Mouse (Mus musculus): Measurements from ENCODE around the gene Sec14l1. TPM values are rescaled to one million over a fixed set of nuclear protein-coding genes. Genes with fewer than 3 reads are reported as not detected.
"Not testable (repeated sequence)": the region's sequence is repeated elsewhere in the genome, so short reads cannot be mapped to it uniquely, and the experiment has no call there.

Gene Sec14l1
- 190 and 191 TPM in 2 replicates for polyA plus RNA-seq (2012; rRNA removed)

- TF ChIP-seq CTCF (IDR thresholded peaks at IDR 0.05; ENCODE audit: extremely low read depth, insufficient read depth, low read length), result no peak
- peak; percentile 71 for TF ChIP-seq POLR2A (IDR thresholded peaks at IDR 0.05; ENCODE audit: extremely low read depth, insufficient read depth, low read length)
- Histone ChIP-seq H3K27ac (ENCODE audit: insufficient read depth, low read length) (peak within 1 kb of the TSS; percentile 99), H3K4me3 (ENCODE audit: insufficient read depth, low read length) (peak within 1 kb of the TSS; percentile 88), H3K4me1 (ENCODE audit: control insufficient read depth, insufficient read depth, low read length) (peaks cover 7% of the 10 kb centered on the region)
Measured at GRCm38 (mm10) chr11:117114592-117115345, at the start of gene Sec14l1. Gene Sec14l1, plus strand, starts transcription at chr11:117115168.

- H3K4me3 ChIP-seq (ENCODE audit: insufficient read depth, low read length); H3K4me1 ChIP-seq (ENCODE audit: control insufficient read depth, insufficient read depth, low read length): not testable (repeated sequence)
Measured at GRCm38 (mm10) chr11:117065602-117066001, 49.4 kb upstream of the Sec14l1 start.

GRCm38 (mm10) chr11:117066738-117067137, 48.2 kb upstream of the Sec14l1 start:
- H3K4me1 ChIP-seq (ENCODE audit: control insufficient read depth, insufficient read depth, low read length), result peaks cover 5% of the 10 kb centered on the region
- TF ChIP-seq POLR2A (IDR thresholded peaks at IDR 0.05; ENCODE audit: extremely low read depth, insufficient read depth, low read length) (no peak), CTCF (IDR thresholded peaks at IDR 0.05; ENCODE audit: extremely low read depth, insufficient read depth, low read length) (no peak)
- no peak overlapping the region for H3K4me3 ChIP-seq (ENCODE audit: insufficient read depth, low read length)
- no peak overlapping the region for H3K27ac ChIP-seq (ENCODE audit: insufficient read depth, low read length)

More at GRCm38 (mm10) chr11:117065602-117066001, 49.4 kb upstream of the Sec14l1 start:
- H3K27ac ChIP-seq (ENCODE audit: insufficient read depth, low read length), result not testable (repeated sequence)

DNA sequence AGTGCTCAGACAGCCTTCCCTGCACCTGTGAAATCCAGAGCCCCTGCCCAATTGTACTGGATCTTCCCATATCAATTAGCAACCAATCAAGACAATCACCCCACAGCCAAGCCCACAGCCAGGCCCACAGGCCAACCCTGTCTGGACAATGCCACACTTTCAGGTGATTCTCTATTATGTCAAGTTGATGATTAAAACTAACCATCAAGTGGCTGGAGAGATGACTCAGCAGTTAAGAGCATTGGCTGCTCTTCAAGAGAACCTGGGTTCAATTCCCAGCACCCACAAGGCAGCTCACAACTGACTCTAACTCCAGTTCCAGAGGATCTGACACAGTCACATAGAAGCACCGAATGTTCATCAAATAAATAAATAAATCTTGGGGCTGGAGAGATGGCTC, 46.6 kb upstream of the Sec14l1 start:
- peaks cover 1% of the 10 kb centered on the region; the same call in 1 of the 2 replicates for H3K4me1 ChIP-seq (ENCODE audit: control insufficient read depth, insufficient read depth, low read length)
- no peak overlapping the region for H3K27ac ChIP-seq (ENCODE audit: insufficient read depth, low read length)
- TF ChIP-seq POLR2A (IDR thresholded peaks at IDR 0.05; ENCODE audit: extremely low read depth, insufficient read depth, low read length), result no peak
- TF ChIP-seq CTCF (IDR thresholded peaks at IDR 0.05; ENCODE audit: extremely low read depth, insufficient read depth, low read length), result no peak
- no peak overlapping the region for H3K4me3 ChIP-seq (ENCODE audit: insufficient read depth, low read length)

DNA sequence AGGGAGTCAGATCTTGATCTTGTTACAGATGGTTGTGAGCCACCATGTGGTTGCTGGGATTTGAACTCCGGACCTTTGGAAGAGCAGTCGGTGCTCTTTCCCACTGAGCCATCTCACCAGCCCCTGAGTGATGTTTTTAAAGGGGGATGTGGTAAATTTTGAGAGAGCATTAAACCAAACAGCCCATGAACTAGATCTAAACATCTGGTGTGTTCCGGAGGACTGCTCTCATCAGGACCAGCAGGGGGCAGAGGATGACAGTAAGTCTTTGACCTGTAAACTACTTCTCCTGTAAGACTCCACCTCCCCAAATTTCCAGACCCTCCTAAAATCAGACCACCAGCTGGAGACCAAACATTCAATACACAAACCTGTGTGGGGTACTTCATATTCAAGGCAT, 45.9 kb upstream of the Sec14l1 start:
- no peaks in the 10 kb centered on the region for H3K4me1 ChIP-seq (ENCODE audit: control insufficient read depth, insufficient read depth, low read length)
- TF ChIP-seq CTCF (IDR thresholded peaks at IDR 0.05; ENCODE audit: extremely low read depth, insufficient read depth, low read length) (0 out of 2 replicates have a peak, but pooled peaks have one; percentile 6), POLR2A (IDR thresholded peaks at IDR 0.05; ENCODE audit: extremely low read depth, insufficient read depth, low read length) (no peak)
- H3K27ac ChIP-seq (ENCODE audit: insufficient read depth, low read length), result no peak overlapping the region
- no peak overlapping the region for H3K4me3 ChIP-seq (ENCODE audit: insufficient read depth, low read length)

DNA sequence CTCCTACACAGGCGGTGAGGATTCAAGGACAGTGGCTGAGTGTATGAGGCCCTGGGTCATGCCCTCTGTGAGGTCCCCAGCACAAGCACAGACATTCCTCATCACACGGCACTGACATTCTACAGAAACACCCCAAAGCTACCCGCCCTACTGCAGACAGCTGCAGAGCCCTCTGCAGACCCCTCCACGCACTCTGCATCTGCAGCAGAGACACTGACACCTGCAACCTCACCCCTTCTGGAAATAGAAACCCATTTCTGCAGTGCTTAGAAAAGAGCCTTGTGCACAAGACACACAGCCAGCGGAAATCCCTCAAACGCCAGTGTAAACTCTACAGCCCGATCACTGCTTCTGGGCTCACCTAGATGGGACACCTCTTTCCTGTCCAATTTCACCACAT, 44.3 kb upstream of the Sec14l1 start:
- Histone ChIP-seq H3K4me3 (ENCODE audit: insufficient read depth, low read length) (no peak overlapping the region), H3K27ac (ENCODE audit: insufficient read depth, low read length) (no peak overlapping the region), H3K4me1 (ENCODE audit: control insufficient read depth, insufficient read depth, low read length) (no peaks in the 10 kb centered on the region)
- no peak for TF ChIP-seq CTCF (IDR thresholded peaks at IDR 0.05; ENCODE audit: extremely low read depth, insufficient read depth, low read length)
- no peak for TF ChIP-seq POLR2A (IDR thresholded peaks at IDR 0.05; ENCODE audit: extremely low read depth, insufficient read depth, low read length)

DNA sequence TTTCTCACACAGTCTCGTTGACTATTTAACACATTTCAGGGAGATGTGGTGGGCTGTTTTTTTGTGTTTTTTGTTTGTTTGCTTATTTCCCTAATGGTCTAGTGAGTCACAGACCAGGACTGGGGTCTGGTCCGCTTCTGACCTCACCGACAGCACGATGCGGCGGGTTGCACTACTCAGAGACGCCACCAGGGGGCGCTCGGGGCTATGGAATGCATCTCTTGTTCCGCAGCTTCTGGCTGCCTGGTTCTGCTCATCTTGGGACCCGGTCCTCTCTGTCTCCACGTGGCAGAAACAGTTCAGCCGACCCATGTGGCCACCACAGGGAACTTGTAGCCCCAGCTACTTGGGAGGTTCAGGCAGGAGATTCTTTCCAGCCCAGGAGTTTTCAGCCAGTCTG, 42.8 kb upstream of the Sec14l1 start:
- TF ChIP-seq CTCF (IDR thresholded peaks at IDR 0.05; ENCODE audit: extremely low read depth, insufficient read depth, low read length) (peak; percentile 90), POLR2A (IDR thresholded peaks at IDR 0.05; ENCODE audit: extremely low read depth, insufficient read depth, low read length) (no peak)
- Histone ChIP-seq H3K27ac (ENCODE audit: insufficient read depth, low read length) (no peak overlapping the region), H3K4me1 (ENCODE audit: control insufficient read depth, insufficient read depth, low read length) (peaks cover 3% of the 10 kb centered on the region; the same call in 1 of the 2 replicates), H3K4me3 (ENCODE audit: insufficient read depth, low read length) (no peak overlapping the region)

DNA sequence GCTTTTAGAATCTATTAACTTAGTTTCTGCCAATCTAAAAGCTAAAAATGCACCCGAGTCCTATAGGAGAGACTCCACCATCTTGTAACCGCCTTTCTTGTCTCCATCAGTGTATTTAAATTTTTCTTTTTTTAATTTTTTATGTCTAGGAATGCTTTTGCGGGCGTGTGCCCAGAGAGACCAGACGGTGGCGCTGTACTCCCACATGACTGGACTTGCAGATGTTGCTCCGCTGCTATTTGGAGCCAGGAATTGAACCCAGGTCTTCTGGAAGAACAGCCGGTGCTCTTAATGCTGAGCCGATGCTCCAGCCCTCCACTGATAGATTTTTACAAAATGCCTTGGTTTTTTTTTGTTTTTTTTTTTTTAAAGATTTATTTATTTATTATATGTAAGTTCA, 41.5 kb upstream of the Sec14l1 start:
- Histone ChIP-seq H3K4me3 (ENCODE audit: insufficient read depth, low read length) (no peak overlapping the region), H3K27ac (ENCODE audit: insufficient read depth, low read length) (no peak overlapping the region), H3K4me1 (ENCODE audit: control insufficient read depth, insufficient read depth, low read length) (peaks cover 3% of the 10 kb centered on the region; the same call in 1 of the 2 replicates)
- TF ChIP-seq CTCF (IDR thresholded peaks at IDR 0.05; ENCODE audit: extremely low read depth, insufficient read depth, low read length) (no peak), POLR2A (IDR thresholded peaks at IDR 0.05; ENCODE audit: extremely low read depth, insufficient read depth, low read length) (no peak)

DNA sequence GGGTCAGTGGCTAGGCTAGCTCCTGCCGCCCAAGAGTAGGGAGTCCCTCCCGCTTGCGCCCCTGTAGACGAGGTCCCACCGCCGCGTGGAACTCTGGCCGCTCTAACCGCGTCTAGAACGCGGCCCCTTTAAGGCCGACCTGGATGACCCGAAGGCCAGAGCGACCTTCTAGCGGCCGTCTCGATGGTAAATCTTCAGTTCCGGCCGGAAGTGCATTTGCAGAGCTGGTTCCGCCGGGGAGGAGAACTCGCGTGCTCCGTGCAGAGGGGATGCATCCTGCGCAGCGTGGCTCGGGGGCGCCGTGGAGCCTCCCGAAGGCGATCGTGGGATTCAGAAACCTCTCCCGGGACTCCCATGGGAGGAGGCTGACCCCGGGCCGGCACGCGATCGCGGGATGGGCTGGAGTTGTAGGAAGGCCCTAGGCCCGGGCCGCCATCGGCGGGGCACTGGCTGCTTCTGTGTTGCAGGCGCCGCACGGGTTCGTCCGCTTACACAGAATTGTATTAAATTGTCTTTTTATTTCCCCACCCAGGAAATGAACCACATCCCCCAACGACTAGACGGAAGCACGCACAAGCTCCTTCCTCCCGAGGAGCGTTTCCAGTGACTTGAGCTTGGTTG, 38.3 kb upstream of the Sec14l1 start:
- Histone ChIP-seq H3K4me1 (ENCODE audit: control insufficient read depth, insufficient read depth, low read length) (peaks cover 6% of the 10 kb centered on the region), H3K4me3 (ENCODE audit: insufficient read depth, low read length) (peak overlapping the region; percentile 70), H3K27ac (ENCODE audit: insufficient read depth, low read length) (peak overlapping the region; percentile 81)
- TF ChIP-seq CTCF (IDR thresholded peaks at IDR 0.05; ENCODE audit: extremely low read depth, insufficient read depth, low read length) (no peak), POLR2A (IDR thresholded peaks at IDR 0.05; ENCODE audit: extremely low read depth, insufficient read depth, low read length) (peak; percentile 75)

GRCm38 (mm10) chr11:117077227-117077626, 37.7 kb upstream of the Sec14l1 start:
- TF ChIP-seq POLR2A (IDR thresholded peaks at IDR 0.05; ENCODE audit: extremely low read depth, insufficient read depth, low read length) (no peak), CTCF (IDR thresholded peaks at IDR 0.05; ENCODE audit: extremely low read depth, insufficient read depth, low read length) (no peak)
- peak overlapping the region; percentile 70 for H3K4me3 ChIP-seq (ENCODE audit: insufficient read depth, low read length)
- peaks cover 7% of the 10 kb centered on the region for H3K4me1 ChIP-seq (ENCODE audit: control insufficient read depth, insufficient read depth, low read length)
- H3K27ac ChIP-seq (ENCODE audit: insufficient read depth, low read length), result no peak overlapping the region
